Comparison of ENCODE assay signal across 15 mouse cellular contexts in the genomic region with DNA sequence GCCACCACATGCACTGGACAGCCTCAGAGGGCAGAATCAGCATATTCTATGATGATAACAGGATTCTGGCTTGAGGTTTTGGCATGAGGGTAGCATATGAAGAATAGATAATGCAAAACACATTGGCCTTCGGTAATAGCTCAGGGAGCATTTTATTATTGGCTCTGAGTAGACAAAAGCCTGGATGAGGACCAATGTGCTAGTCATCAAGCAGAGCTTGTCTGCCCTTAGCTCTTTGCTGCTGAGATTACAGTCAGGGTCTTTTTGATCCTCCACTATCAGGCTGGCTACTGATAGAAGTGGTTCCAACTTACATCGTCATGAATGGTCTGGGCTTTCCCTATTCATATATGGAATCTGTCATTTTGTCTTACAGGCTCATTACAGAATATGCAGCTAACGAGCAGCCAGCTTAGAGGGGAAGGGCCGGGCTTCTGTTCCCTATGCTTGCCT. TPM values are rescaled to one million over a fixed set of nuclear protein-coding genes. Genes with fewer than 3 reads are reported as not detected.
DNase-seq lines count a peak whose midpoint lies in the region; ATAC-seq and TF ChIP-seq lines count a peak whose summit lies in the region.
"Had no signal": no experiment of that assay in that cellular context is flagged by ENCODE, and none has a peak within 500 bp of the region (broad histone marks: within the 10 kb centered on the region; RNA-seq: fewer than 3 reads in every experiment).

No protein-coding gene starts in this region.

- no peaks in the 10 kb centered on the region for H3K27me3 ChIP-seq in embryonic facial prominence, embryonic 14.5 days (replicated peaks; ENCODE audit: control insufficient read depth, insufficient read depth, low read length)
- no peaks in the 10 kb centered on the region for H3K27me3 ChIP-seq in embryonic facial prominence, embryonic 10.5 days (replicated peaks; ENCODE audit: low read depth, poor library complexity, severe bottlenecking)
- no peaks in the 10 kb centered on the region for H3K27me3 ChIP-seq in intestine, embryonic 14.5 days (replicated peaks; ENCODE audit: control insufficient read depth, insufficient read depth, low read length)
- H3K27me3 ChIP-seq in intestine, postnatal 0 days (replicated peaks; ENCODE audit: control insufficient read depth, insufficient read depth, low read length): no peaks in the 10 kb centered on the region
- no peaks in the 10 kb centered on the region for H3K27me3 ChIP-seq in heart, embryonic 16.5 days (ENCODE audit: control insufficient read depth, insufficient read depth, low read length)
- H3K27me3 ChIP-seq: liver, embryonic 13.5 days had no signal

- no peak overlapping the region for H3K4me3 ChIP-seq in embryonic facial prominence, embryonic 14.5 days (ENCODE audit: low read depth, low read length)
- no peak overlapping the region for H3K4me3 ChIP-seq in embryonic facial prominence, embryonic 10.5 days
- H3K4me3 ChIP-seq in intestine, embryonic 14.5 days (ENCODE audit: low read depth, low read length): no peak overlapping the region
- H3K4me3 ChIP-seq in intestine, postnatal 0 days (ENCODE audit: low read depth, low read length): no peak overlapping the region
- H3K4me3 ChIP-seq in heart, embryonic 16.5 days (ENCODE audit: low read length): no peak overlapping the region
- H3K4me3 ChIP-seq: liver, embryonic 13.5 days had no signal

- no peak for TF ChIP-seq CTCF in intestine, postnatal 0 days (IDR thresholded peaks at IDR 0.05; ENCODE audit: low read depth)

- H3K4me2 ChIP-seq in embryonic facial prominence, embryonic 14.5 days (ENCODE audit: low read depth, low read length): no peak overlapping the region
- H3K4me2 ChIP-seq in intestine, embryonic 14.5 days (ENCODE audit: low read length): no peak overlapping the region
- H3K4me2 ChIP-seq in intestine, postnatal 0 days (replicated peaks; ENCODE audit: low read depth): no peak overlapping the region
- 0 out of 2 replicates have a peak overlapping the region, but pooled peaks have one; percentile 10 for H3K4me2 ChIP-seq in heart, embryonic 16.5 days (ENCODE audit: low read depth, low read length)
- H3K4me2 ChIP-seq: liver, embryonic 13.5 days had no signal

- 47% methylated on average over 4 of the region's 4 CpGs for WGBS in embryonic facial prominence, embryonic 14.5 days
- WGBS in embryonic facial prominence, embryonic 10.5 days: 85% methylated on average over 4 of the region's 4 CpGs
- WGBS in intestine, embryonic 14.5 days: 80% methylated on average over 4 of the region's 4 CpGs
- 81% methylated on average over 4 of the region's 4 CpGs for WGBS in intestine, postnatal 0 days
- 35% methylated on average over 4 of the region's 4 CpGs for WGBS in heart, embryonic 16.5 days

- no peak overlapping the region for H3K27ac ChIP-seq in embryonic facial prominence, embryonic 14.5 days (replicated peaks; ENCODE audit: low read depth, low read length)
- H3K27ac ChIP-seq in embryonic facial prominence, embryonic 10.5 days (replicated peaks): no peak overlapping the region
- no peak overlapping the region for H3K27ac ChIP-seq in intestine, embryonic 14.5 days (ENCODE audit: low read depth)
- no peak overlapping the region for H3K27ac ChIP-seq in intestine, postnatal 0 days (ENCODE audit: low read depth, low read length)
- peak overlapping the region; percentile 33 for H3K27ac ChIP-seq in heart, embryonic 16.5 days (ENCODE audit: low read length)
- H3K27ac ChIP-seq: hindbrain, postnatal 0 days; liver, embryonic 13.5 days; macrophage had no signal

- no peaks in the 10 kb centered on the region for H3K36me3 ChIP-seq in embryonic facial prominence, embryonic 14.5 days (ENCODE audit: control insufficient read depth, insufficient read depth, low read length)
- H3K36me3 ChIP-seq in embryonic facial prominence, embryonic 10.5 days (replicated peaks): no peaks in the 10 kb centered on the region
- H3K36me3 ChIP-seq in intestine, embryonic 14.5 days (ENCODE audit: control insufficient read depth, insufficient read depth, low read length): no peaks in the 10 kb centered on the region
- H3K36me3 ChIP-seq in intestine, postnatal 0 days (ENCODE audit: control insufficient read depth, insufficient read depth): no peaks in the 10 kb centered on the region
- H3K36me3 ChIP-seq in heart, embryonic 16.5 days (ENCODE audit: control insufficient read depth, insufficient read depth): no peaks in the 10 kb centered on the region
- H3K36me3 ChIP-seq: liver, embryonic 13.5 days had no signal

- no peak overlapping the region for H3K9ac ChIP-seq in embryonic facial prominence, embryonic 14.5 days (ENCODE audit: low read depth, low read length)
- no peak overlapping the region for H3K9ac ChIP-seq in intestine, embryonic 14.5 days (ENCODE audit: low read length)
- no peak overlapping the region for H3K9ac ChIP-seq in intestine, postnatal 0 days (ENCODE audit: low read depth, low read length)
- no peak overlapping the region for H3K9ac ChIP-seq in heart, embryonic 16.5 days (ENCODE audit: low read length)
- H3K9ac ChIP-seq: liver, embryonic 13.5 days had no signal

- no peaks in the 10 kb centered on the region for H3K4me1 ChIP-seq in embryonic facial prominence, embryonic 14.5 days (ENCODE audit: control insufficient read depth, insufficient read depth, low read length)
- H3K4me1 ChIP-seq in embryonic facial prominence, embryonic 10.5 days: no peaks in the 10 kb centered on the region
- no peaks in the 10 kb centered on the region for H3K4me1 ChIP-seq in intestine, embryonic 14.5 days (replicated peaks; ENCODE audit: control insufficient read depth, insufficient read depth, low read length)
- H3K4me1 ChIP-seq in intestine, postnatal 0 days (replicated peaks; ENCODE audit: control insufficient read depth, insufficient read depth, low read length): no peaks in the 10 kb centered on the region
- peaks cover 4% of the 10 kb centered on the region for H3K4me1 ChIP-seq in heart, embryonic 16.5 days (ENCODE audit: control insufficient read depth, insufficient read depth, low read length)
- H3K4me1 ChIP-seq: liver, embryonic 13.5 days had no signal

- ATAC-seq in embryonic facial prominence, embryonic 14.5 days (ENCODE audit: low read depth): peak; percentile 65; the same call in 1 of the 2 replicates
- ATAC-seq in intestine, embryonic 14.5 days (replicated peaks; ENCODE audit: low FRiP score, low TSS enrichment, low read depth): no peak
- no peak for ATAC-seq in intestine, postnatal 0 days
- ATAC-seq in heart, embryonic 16.5 days (replicated peaks; ENCODE audit: extremely low read depth, insufficient read depth, low FRiP score): peak; percentile 86
- ATAC-seq: hindbrain, postnatal 0 days had no signal

- DNase-seq in embryonic facial prominence, embryonic 14.5 days (ENCODE audit: low spot score): peak; percentile 91
- no peak for DNase-seq in embryonic facial prominence, embryonic 10.5 days (ENCODE audit: low spot score)
- peak; percentile 24 for DNase-seq in intestine, embryonic 14.5 days (ENCODE audit: low spot score)
- peak; percentile 55 for DNase-seq in NIH3T3 (ENCODE audit: low read depth)
- no peak for DNase-seq in kidney, postnatal 10 days
- DNase-seq in retina, embryonic 14.5 days (ENCODE audit: low spot score): no peak
- DNase-seq: adrenal gland, adult 8-10 months; cerebellum, adult 9-10 months; kidney, adult 9 months; liver, embryonic 13.5 days; spleen, adult 18-20 months had no signal

- peaks cover 3% of the 10 kb centered on the region; the same call in 1 of the 2 replicates for H3K9me3 ChIP-seq in embryonic facial prominence, embryonic 14.5 days (ENCODE audit: control insufficient read depth, low read length)
- H3K9me3 ChIP-seq in embryonic facial prominence, embryonic 10.5 days: no peaks in the 10 kb centered on the region
- no peaks in the 10 kb centered on the region for H3K9me3 ChIP-seq in intestine, embryonic 14.5 days (ENCODE audit: control insufficient read depth, low read length)
- H3K9me3 ChIP-seq in intestine, postnatal 0 days (ENCODE audit: control insufficient read depth): no peaks in the 10 kb centered on the region
- H3K9me3 ChIP-seq in heart, embryonic 16.5 days (replicated peaks; ENCODE audit: control insufficient read depth, low read length): no peaks in the 10 kb centered on the region
- H3K9me3 ChIP-seq: liver, embryonic 13.5 days had no signal

RNA-seq across cellular contexts. Expression of a gene that starts 52.3 kb away (rescaled TPM):
- 0.21 and 0.31 TPM in 2 replicates for polyA plus RNA-seq in embryonic facial prominence, embryonic 14.5 days (2014; fragmentation: Nextera tagmentation; extraction: Ambion mirVana)
- 0.50 and 0.99 TPM in 2 replicates for polyA plus RNA-seq in embryonic facial prominence, embryonic 10.5 days (2016; fragmentation: Nextera tagmentation; extraction: Ambion mirVana)
- 0.38 and 0.42 TPM in 2 replicates for polyA plus RNA-seq in intestine, embryonic 14.5 days (2014; fragmentation: Nextera tagmentation; extraction: Ambion mirVana)
- polyA plus RNA-seq in intestine, postnatal 0 days (2015; fragmentation: Nextera tagmentation; extraction: Ambion mirVana): 0.17 and 0.27 TPM in 2 replicates
- 0.04 and 0.11 TPM in 2 replicates for polyA plus RNA-seq in heart, embryonic 16.5 days (2015; fragmentation: Nextera tagmentation; extraction: Ambion mirVana)
- polyA plus RNA-seq: liver, embryonic 13.5 days; macrophage had no signal

Comparison
In these comparisons a context has a peak if more than half of its experiments do, and no peak if none do; other contexts are left out.
1. DNase-seq: peak in embryonic facial prominence, embryonic 14.5 days (single experiment), intestine, embryonic 14.5 days (single experiment) and NIH3T3 (single experiment); none in embryonic facial prominence, embryonic 10.5 days (single experiment), kidney, postnatal 10 days (single experiment) and retina, embryonic 14.5 days (single experiment).
2. ATAC-seq: peak in embryonic facial prominence, embryonic 14.5 days (single experiment) and heart, embryonic 16.5 days (single experiment); none in intestine, embryonic 14.5 days (single experiment) and intestine, postnatal 0 days (single experiment).